Mouse (Mus musculus) heart, postnatal 4 days (tissue): ENCODE data around the gene Tiam2. TPM values are rescaled to one million over a fixed set of nuclear protein-coding genes. Genes with fewer than 3 reads are reported as not detected.
A peak's percentile ranks its signal among the peaks of the same experiment; 100 is the strongest.
"Not testable (repeated sequence)": the region's sequence is repeated elsewhere in the genome, so short reads cannot be mapped to it uniquely, and the experiment has no call there.

Experiments
- DNase-seq: peaks from one replicate; pipeline ENCODE4 v3.0.0; 2021
- total RNA-seq, 2 experiments: library from RNA; stranded (reverse); gene quantifications; 2 replicates each; pipeline ENCODE4 v1.2.3; 2021

The Tiam2 gene
- total RNA-seq, 2 experiments from 2014 or later, result 7.6 to 7.7 TPM

GRCm38 (mm10) chr17:3344872-3345271, 18.5 kb downstream of the Tiam2 start:
- DNase-seq, result no peak

- no peak for DNase-seq
These were observed 19.0 kb downstream of the Tiam2 start for GRCm38 (mm10) chr17:3345276-3345885.

GRCm38 (mm10) chr17:3347800-3348199, 21.4 kb downstream of the Tiam2 start:
- DNase-seq, result no peak

- DNase-seq, result no peak
These were observed 23.0 kb downstream of the Tiam2 start for GRCm38 (mm10) chr17:3349331-3349730.

- DNase-seq, result peak; percentile 46
These were observed 23.6 kb downstream of the Tiam2 start for GRCm38 (mm10) chr17:3349939-3350338.

GRCm38 (mm10) chr17:3350405-3350804, 24.0 kb downstream of the Tiam2 start:
- DNase-seq, result no peak

- peak; percentile 9 for DNase-seq
These were observed 25.3 kb downstream of the Tiam2 start for GRCm38 (mm10) chr17:3351668-3352067.

- DNase-seq, result not testable (repeated sequence)
These were observed 26.8 kb downstream of the Tiam2 start for GRCm38 (mm10) chr17:3353141-3353540.

- no peak for DNase-seq
These were observed 28.5 kb downstream of the Tiam2 start for GRCm38 (mm10) chr17:3354856-3355255.

GRCm38 (mm10) chr17:3356633-3357365, 30.4 kb downstream of the Tiam2 start:
- no peak for DNase-seq

- no peak for DNase-seq
These were observed 33.9 kb downstream of the Tiam2 start for GRCm38 (mm10) chr17:3360236-3360635.

GRCm38 (mm10) chr17:3361751-3362150, 35.4 kb downstream of the Tiam2 start:
- DNase-seq, result no peak

- DNase-seq, result no peak
These were observed 36.8 kb downstream of the Tiam2 start for GRCm38 (mm10) chr17:3363216-3363615.

GRCm38 (mm10) chr17:3366741-3367140, 40.4 kb downstream of the Tiam2 start:
- no peak for DNase-seq

GRCm38 (mm10) chr17:3368386-3368785, 42.0 kb downstream of the Tiam2 start:
- DNase-seq, result no peak

- no peak for DNase-seq
These were observed 43.3 kb downstream of the Tiam2 start for GRCm38 (mm10) chr17:3369631-3370030.

- no peak for DNase-seq
These were observed 52.2 kb downstream of the Tiam2 start for GRCm38 (mm10) chr17:3378606-3379005.

- DNase-seq, result no peak
These were observed 53.6 kb downstream of the Tiam2 start for GRCm38 (mm10) chr17:3379753-3380588.

- no peak for DNase-seq
These were observed 59.0 kb downstream of the Tiam2 start for GRCm38 (mm10) chr17:3385391-3385790.

GRCm38 (mm10) chr17:3387819-3388218, 61.4 kb downstream of the Tiam2 start:
- no peak for DNase-seq

GRCm38 (mm10) chr17:3389741-3390140, 63.4 kb downstream of the Tiam2 start:
- DNase-seq, result no peak

- no peak for DNase-seq
These were observed 67.6 kb downstream of the Tiam2 start for GRCm38 (mm10) chr17:3393981-3394380.

- no peak for DNase-seq
These were observed 68.6 kb downstream of the Tiam2 start for GRCm38 (mm10) chr17:3394985-3395384.
